Mouse (Mus musculus): ENCODE measurements around the gene Taar7d.
"Not testable (repeated sequence)": the region's sequence is repeated elsewhere in the genome, so short reads cannot be mapped to it uniquely, and the experiment has no call there.

Gene Taar7d

DNA sequence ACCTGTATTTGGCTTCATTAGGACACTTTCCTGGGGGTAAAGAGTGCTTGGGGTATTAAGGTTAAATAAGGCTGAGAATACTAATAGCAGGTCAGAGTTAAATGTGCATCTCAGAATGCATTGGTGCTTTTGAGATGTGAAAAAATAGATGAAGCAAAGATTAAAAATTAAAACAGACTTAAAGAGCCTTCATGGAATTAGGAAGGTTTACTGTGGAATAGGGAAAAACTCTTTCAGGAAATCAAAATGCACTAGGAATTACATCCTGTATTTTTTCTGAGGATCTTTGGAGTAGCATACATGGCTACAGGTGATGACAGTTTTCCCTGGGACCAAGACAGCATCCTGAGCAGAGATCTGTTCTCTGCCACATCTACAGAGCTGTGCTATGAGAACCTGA, at the start of gene Taar7d:
Taar7d (plus strand) TSS at position 301 of the 400 bp plus-strand sequence.
- no peak for DNase-seq (ENCODE audit: low read depth in 2 of 2, low spot score in 2 of 2)

DNA sequence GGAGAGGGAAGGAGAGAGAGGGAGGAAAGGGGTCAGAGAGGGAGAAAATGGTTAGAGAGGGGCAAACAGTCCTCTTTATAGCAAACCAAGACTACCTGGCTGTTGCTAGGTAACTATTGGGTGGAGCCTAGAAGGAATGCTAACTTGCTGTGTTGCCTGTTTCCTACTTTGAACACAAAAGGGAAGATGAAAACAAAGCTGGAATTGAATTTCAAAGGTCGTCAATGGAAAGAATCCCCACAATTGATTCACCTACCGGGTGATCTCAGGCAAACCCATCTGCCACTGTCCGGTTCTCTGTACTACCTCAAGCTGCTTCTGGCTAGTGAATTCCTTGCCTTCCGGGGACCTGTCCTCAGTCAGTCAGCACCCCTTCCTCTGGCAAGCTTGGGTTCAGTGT, 49.1 kb upstream of the Taar7d start:
- DNase-seq (ENCODE audit: low read depth in 2 of 2, low spot score in 2 of 2) = no peak

DNA sequence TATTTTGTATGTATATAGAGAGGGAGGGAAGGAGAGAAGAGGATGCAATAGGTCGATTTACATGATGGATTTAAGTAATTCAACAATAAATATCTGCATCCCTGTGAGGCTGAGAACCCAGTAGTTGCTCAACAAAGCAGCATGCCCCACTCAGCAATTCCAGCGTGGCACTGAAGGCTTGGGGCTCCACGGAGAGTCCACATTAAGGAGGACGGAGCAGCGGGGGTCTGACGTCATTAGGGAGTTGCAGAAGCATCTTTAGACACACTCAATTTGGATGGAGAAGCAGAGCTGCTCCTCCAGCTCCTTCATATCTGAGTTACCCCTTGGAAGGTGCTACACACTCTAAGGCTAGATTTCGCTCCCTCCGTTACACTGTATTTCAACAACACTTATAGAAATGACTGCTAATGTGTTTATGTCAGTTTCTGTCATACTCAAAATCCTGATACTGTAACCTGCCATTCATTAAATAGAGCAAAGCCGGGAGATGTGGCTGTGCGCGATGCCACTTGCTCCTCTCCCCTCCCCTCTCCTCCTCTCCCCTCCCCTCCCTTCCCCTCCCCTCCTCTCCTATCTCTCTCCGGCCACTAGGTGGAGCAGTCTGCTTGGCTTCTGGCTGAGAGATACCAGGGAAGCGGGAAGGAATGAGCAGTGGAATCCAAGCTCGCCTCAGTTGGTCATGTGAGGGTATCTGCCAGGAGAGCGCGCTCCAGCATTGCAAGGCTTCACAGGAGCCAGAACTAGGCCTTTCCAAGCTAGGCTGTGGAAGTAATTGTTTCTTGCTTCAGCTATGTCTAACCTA, 47.9 kb upstream of the Taar7d start:
- peak; percentile 9 to 11 for DNase-seq (ENCODE audit: low read depth in 2 of 2, low spot score in 2 of 2)

DNA sequence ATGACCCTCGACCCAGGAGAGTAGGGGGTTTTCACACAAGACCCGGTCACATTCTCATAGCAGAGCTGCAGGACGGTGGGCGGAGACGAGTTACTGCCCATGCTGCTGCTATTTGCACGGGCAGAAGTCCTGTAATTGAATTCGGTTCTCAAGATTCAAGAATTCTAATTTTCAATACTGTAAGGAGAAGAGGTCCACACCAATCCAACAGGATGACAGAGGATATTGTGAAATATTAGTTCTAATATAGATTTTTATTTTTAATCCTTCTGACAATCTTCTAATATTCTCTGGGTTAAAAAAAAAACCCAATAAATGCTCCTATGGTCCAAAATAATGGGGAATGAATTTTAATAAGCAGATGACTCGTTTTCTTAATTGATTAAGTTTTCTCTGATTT, 41.5 kb upstream of the Taar7d start, which contains the start of gene Taar6:
Taar6 (minus strand) TSS at position 101 of the 400 bp plus-strand sequence.
- DNase-seq (ENCODE audit: low read depth in 2 of 2, low spot score in 2 of 2) = no peak

DNA sequence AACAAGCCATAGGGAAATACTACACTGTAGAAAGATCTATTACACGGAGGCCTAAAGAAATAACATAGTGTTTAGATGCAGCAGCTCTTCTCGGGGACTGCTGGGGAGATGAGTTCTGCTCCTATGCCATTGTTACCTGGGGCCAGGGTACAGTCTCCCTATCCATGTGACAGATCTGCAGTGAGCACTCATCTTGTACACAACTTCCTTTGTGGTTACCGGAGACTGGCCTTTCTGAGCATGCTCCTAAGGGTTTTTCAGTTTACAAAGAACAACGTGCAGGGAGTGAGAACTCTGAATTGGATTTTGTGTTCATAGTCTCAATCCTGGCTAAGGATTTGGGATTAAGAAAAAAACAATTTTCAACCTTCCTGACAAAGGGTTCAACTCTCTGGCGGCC, 40.6 kb upstream of the Taar7d start:
- DNase-seq (ENCODE audit: low read depth in 2 of 2, low spot score in 2 of 2) = no peak

DNA sequence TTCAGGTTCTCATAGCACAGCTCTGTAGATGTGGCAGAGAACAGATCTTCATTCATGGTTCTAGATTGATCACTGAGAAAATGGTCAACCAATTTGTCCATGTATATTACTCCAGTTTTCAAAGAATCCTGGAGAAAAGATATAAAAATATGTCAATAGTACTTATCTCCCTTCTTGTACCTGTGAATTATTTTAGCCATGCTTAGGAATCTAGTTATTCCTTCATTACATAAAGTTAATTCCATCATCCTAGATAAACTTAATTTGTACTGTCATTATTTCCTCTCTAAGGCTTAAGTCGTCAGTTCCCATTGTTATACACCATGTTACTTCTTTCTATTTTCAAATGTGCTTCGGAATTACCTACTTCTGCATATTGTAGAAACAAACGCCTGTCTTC, 33.6 kb upstream of the Taar7d start, which contains the start of gene Taar7a:
Taar7a (minus strand) TSS at position 101 of the 400 bp plus-strand sequence.
- DNase-seq (ENCODE audit: low read depth in 2 of 2, low spot score in 2 of 2) = no peak

DNA sequence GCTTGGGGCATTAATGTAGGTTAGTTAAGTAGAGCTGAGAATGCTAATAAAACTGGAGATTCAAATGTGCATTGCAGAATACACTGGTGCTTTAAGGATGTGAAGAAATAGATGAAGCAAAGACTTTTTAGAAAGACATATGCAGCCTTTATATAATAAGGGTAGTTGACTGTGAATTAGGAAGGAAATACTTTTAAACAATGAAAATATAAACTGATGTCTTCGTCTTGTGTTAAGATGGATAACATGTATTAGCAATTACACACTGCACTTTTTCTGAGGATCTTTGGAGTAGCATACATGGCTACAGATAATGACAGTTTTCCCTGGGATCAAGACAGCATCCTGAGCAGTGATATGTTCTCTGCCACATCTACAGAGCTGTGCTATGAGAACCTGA, 27.4 kb upstream of the Taar7d start, which contains the start of gene Taar7b:
Taar7b (plus strand) TSS at position 301 of the 400 bp plus-strand sequence.
- no peak for DNase-seq (ENCODE audit: low read depth in 2 of 2, low spot score in 2 of 2)

DNA sequence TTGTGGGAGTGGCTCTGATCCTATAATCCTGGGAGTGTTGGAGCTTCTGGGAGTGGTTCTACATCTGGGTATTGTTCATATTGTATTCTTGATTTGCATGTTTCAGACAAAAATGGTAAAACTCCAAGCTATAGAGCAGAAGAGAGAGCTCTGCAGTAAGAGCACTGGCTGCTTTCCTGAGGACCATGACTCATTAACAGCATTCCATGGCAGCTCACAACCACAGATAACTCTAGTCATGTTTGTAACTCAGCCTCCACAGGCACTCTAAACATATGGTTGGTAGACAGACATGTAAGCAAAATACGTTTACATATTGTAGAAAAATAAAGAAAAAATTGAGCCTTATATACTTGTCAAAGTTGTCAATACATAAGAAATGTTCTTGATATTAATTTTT, 20.6 kb upstream of the Taar7d start:
- no peak for DNase-seq (ENCODE audit: low read depth in 2 of 2, low spot score in 2 of 2)

DNA sequence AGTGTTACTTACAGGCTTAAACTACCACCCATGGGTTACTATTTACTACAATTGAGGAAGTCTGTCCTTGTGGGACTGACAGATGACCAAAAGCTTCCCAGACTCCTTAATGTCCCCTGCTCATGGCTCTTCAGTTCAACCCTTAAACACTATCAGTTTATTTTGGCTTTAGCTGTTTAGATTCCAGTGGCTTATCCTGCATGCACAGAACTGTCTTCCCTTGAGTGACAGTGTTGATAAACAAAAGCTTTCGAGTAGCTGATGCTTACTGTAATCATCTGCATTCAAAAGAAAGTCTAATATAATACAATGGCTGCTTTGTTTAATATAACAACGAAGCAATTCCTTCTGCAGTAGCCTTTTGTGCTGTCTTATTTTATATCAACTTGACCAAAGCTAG, 20.0 kb upstream of the Taar7d start:
- DNase-seq (ENCODE audit: low read depth in 2 of 2, low spot score in 2 of 2) = no peak

DNA sequence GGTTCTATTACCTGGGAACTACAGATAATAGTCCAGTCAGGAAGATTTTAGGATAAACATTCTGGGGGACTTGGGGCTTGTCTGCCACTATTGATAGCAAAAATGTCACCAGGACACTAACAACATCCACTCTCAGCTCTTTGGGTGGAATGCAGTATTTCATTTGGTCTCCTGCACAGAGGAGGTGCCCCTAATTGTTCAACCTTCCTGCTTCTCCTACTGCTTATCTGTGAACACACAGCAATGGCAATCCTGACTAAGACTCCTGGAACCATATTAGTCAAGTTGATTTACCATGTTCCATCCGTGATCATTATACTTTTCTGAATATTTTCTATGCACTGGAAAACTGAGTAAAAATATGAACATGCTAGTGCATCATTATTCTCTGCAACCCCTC, 18.9 kb upstream of the Taar7d start:
- DNase-seq (ENCODE audit: low read depth in 2 of 2, low spot score in 2 of 2) = no peak

DNA sequence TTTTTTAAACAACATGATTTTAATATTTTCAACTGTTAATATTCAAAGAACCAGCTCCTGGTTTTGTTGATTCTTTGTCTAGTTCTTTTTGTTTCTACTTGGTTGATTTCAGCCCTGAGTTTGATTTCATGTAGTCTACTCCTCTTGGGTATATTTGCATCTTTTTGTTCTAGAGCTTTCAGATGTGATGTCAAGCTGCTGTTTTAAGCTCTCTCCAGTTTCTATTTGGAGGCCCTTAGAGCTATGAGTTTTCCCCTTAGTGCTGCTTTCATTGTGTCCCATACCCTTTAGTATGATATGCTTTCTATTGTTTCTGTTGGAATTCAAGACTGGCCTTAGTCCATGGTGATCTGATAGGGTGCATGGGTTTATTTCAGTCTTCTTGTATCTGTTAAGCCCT, 4.3 kb downstream of the Taar7d start:
- no peak for DNase-seq (ENCODE audit: low read depth in 2 of 2, low spot score in 2 of 2)

DNA sequence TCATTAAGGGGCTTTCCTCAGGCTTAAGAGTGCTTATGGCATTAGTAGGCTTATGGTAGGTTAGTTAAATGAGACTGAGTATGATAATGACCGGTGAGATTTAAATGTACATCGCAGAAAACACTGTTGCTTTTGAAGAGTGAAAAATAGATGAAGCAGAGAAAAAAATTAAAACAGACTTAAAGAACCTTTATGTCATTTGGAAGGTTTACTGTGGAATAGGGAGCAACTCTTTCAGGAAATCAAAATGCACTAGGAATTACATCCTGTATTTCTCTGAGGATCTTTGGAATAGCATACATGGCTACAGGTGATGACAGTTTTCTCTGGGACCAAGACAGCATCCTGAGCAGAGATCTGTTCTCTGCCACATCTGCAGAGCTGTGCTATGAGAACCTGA, 10.3 kb downstream of the Taar7d start, which contains the start of gene Taar7e:
Taar7e (plus strand) TSS at position 301 of the 400 bp plus-strand sequence.
- no peak for DNase-seq (ENCODE audit: low read depth in 2 of 2, low spot score in 2 of 2)

DNA sequence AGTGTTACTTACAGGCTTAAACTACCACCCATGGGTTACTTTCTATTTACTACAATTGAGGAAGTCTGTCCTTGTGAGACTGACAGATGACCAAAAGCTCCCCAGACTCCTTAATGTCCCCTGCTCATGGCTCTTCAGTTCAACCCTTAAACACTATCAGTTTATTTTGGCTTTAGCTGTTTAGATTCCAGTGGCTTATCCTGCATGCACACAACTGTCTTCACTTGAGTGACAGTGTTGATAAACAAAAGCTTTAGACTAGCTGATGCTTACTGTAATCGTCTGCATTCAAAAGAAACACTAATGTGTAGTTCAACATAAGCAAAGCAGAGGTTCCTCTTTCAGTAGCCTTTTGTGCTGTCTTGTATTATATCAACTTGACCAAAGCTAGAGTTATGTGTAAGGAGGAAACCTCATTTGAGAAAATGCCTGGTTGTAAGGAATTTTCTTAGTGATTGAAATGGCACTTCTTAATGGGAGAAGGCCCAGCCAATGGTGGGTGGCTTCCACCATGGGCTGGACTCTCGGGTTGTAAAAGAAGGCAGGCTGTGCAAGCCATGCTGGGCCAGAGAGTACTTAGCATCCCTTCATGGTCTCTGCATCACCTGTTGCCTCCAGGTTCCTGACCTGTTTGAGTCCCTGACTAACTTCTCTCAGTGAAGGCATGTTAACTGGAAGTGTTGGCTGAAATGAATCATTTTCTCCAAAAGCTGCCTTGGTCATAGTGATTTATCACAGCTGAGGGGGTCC, 13.3 kb downstream of the Taar7d start:
- DNase-seq (ENCODE audit: low read depth in 2 of 2, low spot score in 2 of 2) = no peak

DNA sequence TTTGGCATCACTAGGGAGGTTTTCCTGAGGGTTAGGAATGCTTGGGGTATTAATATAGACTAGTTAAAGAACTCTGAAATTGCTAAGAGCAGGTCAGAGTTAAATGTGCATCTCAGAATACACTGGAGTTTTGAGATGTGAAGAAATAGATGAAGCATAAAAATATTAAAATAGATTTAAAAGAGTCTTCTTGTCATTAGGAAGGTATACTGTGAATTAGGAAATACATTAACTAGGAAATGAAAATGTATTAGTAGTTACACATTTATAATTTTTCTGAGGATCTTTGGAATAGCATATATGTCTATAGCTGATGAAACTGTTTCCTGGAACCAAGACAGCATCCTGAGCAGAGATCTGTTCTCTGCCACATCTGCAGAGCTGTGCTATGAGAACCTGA, 22.2 kb downstream of the Taar7d start, which contains the start of gene Taar7f:
Taar7f (plus strand) TSS at position 301 of the 400 bp plus-strand sequence.
- no peak for DNase-seq (ENCODE audit: low read depth in 2 of 2, low spot score in 2 of 2)

DNA sequence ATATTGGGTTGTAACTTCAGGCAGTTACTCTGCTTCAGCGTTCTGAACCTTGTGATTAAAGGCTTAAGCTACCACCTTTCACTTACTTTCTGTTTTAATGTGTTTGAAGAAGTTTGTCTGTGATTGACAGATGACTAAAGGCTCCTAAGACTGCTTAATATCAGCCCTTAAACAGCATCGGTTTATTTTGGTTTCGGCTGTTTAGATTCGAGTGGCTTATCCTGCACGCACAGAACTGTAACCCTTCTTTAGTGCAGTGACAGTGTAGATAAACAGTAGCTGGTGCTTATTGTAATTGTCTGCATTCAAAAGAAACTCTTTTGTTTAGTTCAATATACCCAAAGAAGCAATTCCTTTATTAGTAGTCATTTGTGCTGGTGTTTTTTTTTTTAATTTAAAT, 25.0 kb downstream of the Taar7d start:
- no peak for DNase-seq (ENCODE audit: low read depth in 2 of 2, low spot score in 2 of 2)

DNA sequence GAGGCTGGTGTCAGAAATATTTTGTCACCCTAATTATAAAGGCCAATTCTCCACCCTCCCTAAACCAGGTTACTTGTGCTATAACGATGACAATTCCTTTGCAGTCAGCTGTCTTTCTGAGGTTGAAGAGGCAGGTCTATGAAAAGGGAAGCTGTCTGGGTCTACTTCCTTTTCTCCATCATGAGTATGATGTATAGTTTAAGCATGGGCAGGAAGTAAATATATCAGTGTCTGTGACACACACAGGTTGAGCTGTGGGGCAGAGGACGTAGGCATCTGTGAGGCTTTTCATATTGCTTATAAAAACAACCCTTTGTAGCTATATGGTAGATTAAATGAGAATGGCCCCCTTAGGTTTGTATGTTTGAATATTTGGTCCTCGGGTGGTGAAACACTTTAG, 32.0 kb downstream of the Taar7d start:
- DNase-seq (ENCODE audit: low read depth in 2 of 2, low spot score in 2 of 2) = no peak

DNA sequence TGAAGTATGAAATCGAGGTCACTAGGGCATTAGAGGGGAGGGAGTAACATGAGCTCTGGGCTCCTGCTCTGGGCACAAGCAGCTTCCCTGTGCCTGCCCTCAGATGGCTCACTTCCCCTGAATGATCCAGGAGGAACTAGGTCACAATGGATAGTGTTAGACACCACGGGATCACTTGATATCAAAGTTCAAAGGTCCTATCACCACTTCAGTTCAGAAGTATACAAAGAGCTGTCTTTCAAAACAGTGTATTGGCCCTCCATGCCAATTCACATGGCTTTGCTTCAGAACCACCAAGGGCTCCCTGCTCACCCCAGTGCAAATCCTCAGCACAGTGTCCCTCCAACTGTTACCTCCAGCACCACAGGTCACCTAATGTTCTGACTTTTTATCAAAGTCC, 47.7 kb downstream of the Taar7d start:
- not testable (repeated sequence) for DNase-seq (ENCODE audit: low read depth in 2 of 2, low spot score in 2 of 2)

DNA sequence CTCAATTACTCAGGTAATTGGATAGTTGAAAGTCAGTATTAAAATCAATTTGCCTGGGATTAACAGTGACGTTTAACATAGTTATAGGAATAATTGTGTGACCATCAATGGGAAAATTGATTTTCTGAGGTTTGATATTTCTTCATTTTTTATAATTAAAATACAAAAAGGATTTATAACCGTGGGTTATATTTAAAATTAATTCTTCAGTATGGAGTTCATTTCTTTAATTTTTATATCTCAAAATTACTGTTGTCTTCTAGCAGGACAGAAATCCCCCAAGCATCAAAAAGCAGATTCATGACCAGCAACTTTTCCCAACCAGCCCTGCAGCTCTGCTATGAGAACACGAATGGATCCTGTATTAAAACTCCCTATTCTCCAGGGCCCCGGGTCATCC, 49.2 kb downstream of the Taar7d start, which contains the start of gene Taar8a:
Taar8a (plus strand) TSS at position 301 of the 400 bp plus-strand sequence.
- not testable (repeated sequence) for DNase-seq (ENCODE audit: low read depth in 2 of 2, low spot score in 2 of 2)
